Mouse (Mus musculus) bone marrow macrophage, adult 2 months (primary cell): ENCODE results near the gene Hnf4a.

Experiments used
- CTCF ChIP-seq: IDR thresholded peaks from 2 replicates; pipeline ENCODE4 v1.5.1; 2012; ENCODE audit warnings: low read depth, mild to moderate bottlenecking, low read length, moderate library complexity
- POLR2A ChIP-seq: IDR thresholded peaks from 2 replicates; pipeline ENCODE4 v1.6.1; 2012; ENCODE audit warnings: mild to moderate bottlenecking, low read depth, low read length, borderline replicate concordance

DNA sequence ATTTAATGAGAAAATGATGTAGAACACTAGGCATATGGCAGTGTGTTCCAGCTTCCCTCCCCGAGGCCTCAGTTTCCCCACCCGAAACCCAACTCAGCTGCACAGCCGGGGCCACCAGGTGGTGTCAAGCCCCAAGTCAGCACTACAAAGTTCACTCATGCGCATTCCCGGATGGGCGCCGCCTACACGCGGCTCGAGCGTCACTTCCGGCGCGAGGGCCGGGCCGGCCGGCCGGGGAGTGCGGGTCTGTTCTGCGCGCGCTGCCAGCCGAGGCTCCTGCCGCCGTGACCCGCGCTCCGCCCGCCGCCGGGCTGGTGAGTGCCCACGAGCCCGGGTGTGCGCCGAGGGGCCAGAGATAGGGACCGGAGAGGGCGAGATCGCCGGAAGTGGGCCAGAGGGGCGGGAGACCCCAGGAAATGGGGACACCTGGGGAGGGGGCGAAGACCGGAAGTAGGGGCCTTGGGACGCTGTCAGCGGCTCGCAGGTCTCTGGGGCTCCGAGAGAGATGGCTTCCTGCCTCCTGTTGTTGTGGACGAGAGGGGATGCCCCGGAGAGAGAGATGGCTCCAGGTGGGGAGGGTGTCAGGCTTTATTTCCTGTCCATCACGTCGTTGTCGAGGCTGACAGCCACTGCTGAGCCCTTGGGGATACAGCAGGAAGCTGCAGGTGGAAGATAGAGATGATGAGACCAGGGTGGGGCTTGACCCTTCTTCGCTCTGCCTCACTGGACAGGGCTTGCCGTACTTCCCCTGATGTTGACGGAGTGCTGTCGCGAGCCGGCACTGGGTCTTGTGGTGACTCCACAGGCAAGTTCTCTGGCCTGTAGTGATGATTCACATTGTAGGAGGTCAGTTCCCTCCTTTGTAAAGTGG, 95.7 kb downstream of the Hnf4a start, which contains the start of gene Ttpal:
- peak; percentile 29; the same call in 1 of the 2 replicates for TF ChIP-seq CTCF
- TF ChIP-seq POLR2A, result no peak; the same call in 1 of the 2 replicates
